Mouse (Mus musculus): Measurements from ENCODE around the gene Npr1.

Gene Npr1

DNA sequence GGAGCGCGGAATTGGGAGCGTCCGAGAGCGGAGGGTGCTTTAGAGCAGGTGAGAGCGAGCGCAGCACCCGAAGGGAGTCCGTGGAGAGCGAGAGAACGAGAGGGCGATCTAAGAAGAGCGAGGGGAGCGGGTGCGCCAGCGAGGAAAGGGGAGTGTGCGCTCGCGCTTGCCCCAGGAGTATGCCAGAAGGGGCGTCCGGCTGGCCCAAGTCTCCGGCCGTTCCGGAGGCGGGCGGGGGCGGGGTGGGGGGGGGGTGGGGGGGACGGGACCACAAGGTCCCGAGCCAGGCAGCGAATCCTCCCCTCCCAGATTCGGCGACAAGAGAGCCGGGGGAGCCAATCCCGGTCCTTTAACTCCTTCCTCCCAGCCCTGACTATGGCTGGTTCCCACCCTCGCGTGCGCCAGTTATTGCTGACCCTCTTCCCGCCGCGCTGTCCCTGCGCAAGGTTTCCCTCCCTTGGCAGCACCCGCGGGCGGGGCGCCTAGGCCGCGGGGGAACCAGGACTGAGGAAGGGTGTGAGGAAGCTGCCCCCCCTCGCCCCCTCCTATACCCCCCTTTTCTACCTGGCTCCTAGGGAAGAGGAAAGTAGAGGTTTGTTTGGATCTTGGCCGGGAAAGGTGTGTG lies at the start of gene Npr1:
Npr1 (minus strand) TSS at position 181 of the 625 bp plus-strand sequence.
- no peak for DNase-seq (ENCODE audit: low read depth)

- DNase-seq (ENCODE audit: low read depth): peak; percentile 22
Measured at GRCm38 (mm10) chr3:90515242-90515641, 49.6 kb upstream of the Npr1 start.

DNA sequence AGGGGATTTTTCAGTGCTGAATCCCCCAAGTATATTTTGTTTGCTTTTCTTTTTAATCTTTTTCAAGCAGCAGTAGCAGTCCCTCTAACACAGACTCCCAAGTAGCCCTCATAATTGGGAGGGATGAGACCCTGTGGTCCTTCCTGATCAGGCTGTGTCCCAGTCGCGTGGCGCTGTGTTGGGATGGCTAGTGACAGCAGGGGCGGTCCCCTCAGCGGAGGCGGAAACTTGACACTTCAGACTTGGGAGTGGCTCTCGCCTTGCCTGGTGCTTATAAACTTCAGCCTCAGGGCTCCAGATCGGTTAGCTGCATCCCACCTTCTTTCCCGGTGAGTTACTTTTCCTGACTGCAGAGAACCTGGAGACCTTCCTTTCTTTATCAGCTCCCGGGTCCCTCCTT lies 49.0 kb upstream of the Npr1 start:
- peak; percentile 71 for DNase-seq (ENCODE audit: low read depth)

GRCm38 (mm10) chr3:90513796-90514590 lies 48.3 kb upstream of the Npr1 start, which contains the start of the genes S100a1 and S100a13:
Gene S100a1, minus strand, starts transcription at chr3:90514392.
Gene S100a13, plus strand, starts transcription at chr3:90514435.
- DNase-seq (ENCODE audit: low read depth): peak; percentile 78

DNA sequence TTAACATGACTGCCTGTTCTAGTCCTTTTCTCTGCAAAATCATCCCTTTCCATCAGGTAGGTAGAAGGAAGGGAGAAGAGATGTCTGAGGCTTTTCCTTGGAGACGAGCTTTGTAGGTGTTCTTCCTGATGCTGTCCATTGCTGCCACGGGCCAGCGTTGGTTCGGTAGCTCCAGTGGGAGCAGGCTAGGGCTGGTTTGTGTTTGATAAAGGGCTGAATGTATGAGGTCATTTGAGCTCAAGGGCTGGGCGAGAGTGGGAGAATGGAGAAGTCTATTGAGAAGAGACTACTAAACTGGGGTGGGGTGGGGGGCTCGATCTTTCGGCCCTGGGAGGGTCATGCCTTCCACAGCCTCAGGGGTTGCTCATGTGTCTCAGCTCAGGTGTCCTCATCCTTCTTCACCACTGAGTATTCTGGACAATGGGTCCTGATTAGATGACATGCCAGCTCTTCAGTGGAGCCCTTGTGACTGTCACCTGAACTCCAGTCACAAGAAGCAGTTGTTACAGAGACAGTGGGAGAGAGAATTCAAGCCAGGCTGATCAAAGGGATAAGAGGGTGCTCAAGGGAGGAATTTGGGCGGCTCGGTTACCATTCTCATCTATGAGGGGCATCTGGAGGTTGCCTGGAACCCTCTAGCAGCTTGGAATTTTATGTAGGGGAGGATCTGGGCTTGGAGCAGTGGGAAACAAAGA lies 47.4 kb upstream of the Npr1 start:
- no peak for DNase-seq (ENCODE audit: low read depth)

GRCm38 (mm10) chr3:90512276-90512675 lies 46.6 kb upstream of the Npr1 start:
- no peak for DNase-seq (ENCODE audit: low read depth)

DNA sequence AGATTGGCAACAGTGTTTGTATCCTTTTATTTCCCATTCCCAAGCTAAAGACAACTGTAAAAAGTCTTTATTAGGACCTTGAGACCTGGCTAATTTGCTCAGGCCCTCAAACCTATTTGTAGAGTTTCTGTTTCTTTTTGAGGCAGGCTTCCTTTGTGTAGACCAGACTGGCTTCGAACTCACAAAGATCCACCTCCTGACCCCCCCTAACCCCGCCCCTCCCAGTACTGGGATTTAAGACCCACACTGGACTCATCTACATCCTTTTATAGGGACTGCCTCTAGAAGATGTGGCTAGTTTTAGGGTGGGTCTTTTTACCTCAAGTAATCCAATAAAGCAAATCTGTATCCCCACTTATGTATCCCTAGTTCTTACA lies 44.1 kb upstream of the Npr1 start:
- DNase-seq (ENCODE audit: low read depth): no peak

DNA sequence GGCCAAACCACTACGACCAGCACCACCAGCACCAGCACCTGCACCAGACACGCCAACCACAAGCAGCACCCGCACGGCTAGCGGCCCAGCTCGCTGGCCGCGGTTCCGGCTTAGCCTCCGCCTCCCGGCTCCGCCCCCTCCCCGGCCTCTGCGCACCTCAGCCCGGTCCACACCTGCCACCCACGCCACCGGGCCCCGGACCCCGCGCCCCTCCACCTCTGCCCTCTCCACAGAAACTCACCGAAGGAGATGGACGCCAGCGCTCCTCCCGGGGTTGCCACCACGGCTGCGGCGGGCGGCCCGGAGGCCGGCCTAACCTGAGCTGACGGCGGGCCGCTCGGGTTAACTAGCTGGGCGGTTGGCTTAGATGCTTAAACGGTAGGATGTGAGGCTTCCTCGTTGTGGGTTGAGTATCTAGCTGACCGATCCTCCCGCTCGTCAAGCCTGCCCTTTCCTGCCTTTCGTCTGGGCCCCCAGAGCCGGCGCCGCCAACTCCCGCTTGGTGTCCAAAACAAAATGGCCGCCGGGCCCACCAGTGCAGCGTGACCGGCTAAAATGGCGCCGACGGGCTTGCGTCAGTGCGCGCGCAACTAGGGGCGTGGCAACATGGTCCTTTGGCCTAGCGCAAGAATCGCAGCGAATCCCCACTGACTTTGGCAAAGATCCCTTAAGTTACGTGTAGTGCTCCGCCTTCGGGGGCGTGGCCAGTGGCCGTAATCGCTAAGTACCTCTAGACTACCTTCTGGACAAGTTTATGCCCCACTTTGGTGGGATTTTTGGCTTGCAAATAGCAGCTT lies 43.5 kb upstream of the Npr1 start, which contains the start of gene Chtop:
Chtop (minus strand) TSS at position 549 of the 797 bp plus-strand sequence.
- peak; percentile 99 for DNase-seq (ENCODE audit: low read depth)

DNA sequence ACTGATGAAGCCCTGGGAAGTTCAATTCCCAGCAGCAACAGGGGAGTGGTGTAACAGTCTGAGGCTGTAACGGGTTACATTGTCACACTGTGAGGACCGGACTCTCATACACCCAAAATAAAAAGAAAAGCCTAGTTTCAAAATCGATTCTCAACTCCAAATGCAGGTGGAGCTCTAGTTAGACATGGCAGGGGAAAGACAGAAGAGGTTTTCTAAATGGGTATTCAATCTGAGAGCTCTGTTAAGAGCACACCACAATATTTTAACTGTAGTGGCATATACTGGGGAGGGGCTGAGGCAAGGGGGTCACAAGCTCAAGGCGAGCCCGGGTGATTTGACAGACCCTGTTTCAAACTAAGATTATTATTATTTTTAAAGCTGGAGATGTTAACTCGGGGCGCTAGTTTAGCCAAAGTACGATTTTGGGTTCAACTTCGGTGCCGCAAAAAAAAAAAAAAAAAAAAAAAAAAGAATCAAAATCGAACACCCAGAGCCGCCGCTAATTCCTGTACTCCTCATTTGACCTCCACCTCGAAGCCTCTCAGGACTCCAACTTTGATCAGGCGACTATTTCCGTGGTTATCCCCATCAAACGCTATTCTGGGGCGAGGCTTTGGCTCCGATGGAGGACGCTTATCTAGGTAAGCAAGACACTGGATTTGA lies 42.8 kb upstream of the Npr1 start:
- DNase-seq (ENCODE audit: low read depth): no peak

DNA sequence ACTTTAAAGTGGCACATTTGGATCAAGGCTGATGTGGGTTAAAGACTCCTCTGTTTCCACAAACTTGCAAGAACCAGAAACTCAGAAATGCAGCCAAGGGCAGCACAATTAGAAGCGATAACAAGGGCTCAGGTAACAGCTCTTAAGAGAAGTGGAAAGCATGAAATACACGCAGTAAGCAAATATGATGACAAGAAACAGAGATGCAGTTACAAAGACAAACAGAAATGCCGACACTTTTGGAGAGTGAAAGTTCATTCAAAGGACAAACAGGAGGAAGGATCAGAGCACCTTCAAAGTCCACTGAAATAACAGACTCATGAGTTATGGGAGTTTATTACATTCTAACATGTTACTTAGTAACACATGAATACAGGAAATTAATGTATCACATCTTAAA lies 40.7 kb upstream of the Npr1 start:
- DNase-seq (ENCODE audit: low read depth): no peak

GRCm38 (mm10) chr3:90505216-90505615 lies 39.5 kb upstream of the Npr1 start:
- DNase-seq (ENCODE audit: low read depth): no peak

DNA sequence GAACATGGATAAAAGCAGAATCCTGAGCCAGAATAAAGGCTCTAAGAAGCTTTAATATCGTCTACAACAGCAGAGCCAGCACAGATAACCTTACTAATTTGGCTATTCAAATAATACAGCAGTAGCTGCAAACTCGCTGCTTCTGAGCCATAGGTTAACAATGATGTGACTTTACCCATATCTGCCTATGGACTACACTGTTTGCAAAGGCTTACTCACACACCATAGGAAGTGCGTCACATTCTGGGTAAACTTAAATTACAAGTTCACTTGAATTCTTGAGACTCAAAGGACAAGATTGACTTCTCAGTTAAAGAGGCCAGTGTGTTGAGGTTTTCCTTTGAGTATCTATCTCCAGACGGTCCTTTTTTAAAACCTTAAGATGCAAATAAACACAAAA lies 37.8 kb upstream of the Npr1 start:
- no peak for DNase-seq (ENCODE audit: low read depth)

GRCm38 (mm10) chr3:90497597-90497996 lies 31.9 kb upstream of the Npr1 start:
- DNase-seq (ENCODE audit: low read depth): no peak

- no peak for DNase-seq (ENCODE audit: low read depth)
Measured at GRCm38 (mm10) chr3:90495850-90496525, 30.3 kb upstream of the Npr1 start.

DNA sequence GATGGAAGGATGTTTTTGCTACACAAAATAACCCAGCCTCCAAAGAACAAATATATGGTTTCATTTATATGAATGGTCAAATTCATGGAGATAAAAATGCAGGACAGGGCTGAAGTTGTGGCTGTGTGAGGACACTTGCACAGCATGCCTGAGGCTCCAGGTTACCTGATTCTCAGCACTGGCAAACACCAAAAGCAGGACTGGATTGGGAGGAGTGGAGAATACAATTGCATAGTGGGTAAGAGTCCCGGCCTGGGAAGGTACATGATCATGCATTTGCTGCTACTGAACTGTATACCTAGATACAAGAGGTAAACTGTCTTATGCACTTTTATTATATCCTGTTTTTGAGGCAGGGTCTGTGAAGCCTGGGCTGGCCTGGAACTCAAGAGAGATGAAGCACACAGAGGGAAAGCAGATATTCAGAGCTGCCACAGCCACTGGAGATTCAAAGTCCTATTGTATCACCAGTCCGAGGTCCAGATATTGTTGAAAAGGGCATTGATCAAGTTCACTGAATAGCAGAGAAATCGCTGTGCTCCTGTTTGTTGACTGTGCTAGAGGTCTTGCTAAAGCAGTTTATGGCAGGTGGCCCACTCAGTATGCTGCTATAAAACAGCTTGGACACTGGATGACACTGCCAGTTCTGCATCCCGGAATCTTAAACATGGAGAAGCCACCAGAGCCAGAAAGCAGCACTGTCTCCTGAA lies 28.3 kb upstream of the Npr1 start:
- no peak for DNase-seq (ENCODE audit: low read depth)

GRCm38 (mm10) chr3:90491350-90491749 lies 25.7 kb upstream of the Npr1 start:
- peak; percentile 81 for DNase-seq (ENCODE audit: low read depth)

DNA sequence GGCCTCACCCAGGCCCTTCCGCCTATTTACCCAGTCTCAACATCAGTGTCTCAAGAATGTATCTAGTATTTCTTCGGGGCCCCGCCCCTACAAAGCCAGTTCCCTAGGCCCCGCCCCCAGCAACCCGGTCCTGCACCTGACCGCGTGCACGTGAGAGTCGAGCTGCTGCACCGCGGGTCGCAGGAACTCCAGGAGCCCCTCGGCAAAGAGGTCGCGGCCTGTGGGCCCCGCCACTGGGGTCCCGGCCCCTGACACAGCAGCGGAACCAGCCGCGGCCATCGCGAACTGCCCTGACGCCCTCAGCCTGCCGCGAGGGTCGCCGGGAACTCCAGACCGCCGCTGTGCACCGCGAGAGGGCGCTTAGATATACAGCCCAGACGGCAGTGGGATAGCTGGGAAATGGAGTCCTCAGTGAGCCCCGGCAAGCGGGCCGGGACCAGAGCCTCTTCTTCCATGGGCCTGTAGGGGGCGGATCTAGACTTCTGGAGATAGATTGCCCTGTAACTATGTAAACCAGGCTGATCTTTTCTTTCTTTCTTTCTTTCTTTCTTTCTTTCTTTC lies 25.1 kb upstream of the Npr1 start, which contains the start of gene Snapin:
Snapin (minus strand) TSS at position 338 of the 561 bp plus-strand sequence.
- DNase-seq (ENCODE audit: low read depth): peak; percentile 97

GRCm38 (mm10) chr3:90488576-90488975 lies 22.9 kb upstream of the Npr1 start:
- peak; percentile 50 for DNase-seq (ENCODE audit: low read depth)

DNA sequence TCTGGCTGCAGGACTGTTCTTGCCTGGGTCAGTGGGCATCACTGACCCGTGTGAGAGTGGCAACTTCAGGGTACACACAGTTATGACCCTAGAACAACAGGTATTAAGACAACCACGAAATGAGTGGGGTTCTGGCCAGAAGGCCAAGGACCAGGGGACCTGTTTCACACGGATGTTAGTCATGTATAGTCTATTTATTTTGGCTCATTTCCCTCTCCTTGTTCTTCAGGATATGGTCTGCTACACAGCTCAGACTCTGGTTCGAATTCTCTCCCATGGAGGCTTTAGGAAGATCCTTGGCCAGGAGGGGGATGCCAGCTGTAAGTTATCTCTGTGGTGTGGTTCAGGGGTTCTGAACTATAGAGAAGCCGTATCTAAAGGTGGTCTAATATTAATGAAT lies 21.3 kb upstream of the Npr1 start:
- no peak for DNase-seq (ENCODE audit: low read depth)
